10 mouse cellular contexts compared by ENCODE assay signal in genomic region chr2:58829981-58830742, GRCm38 (mm10). TPM values are rescaled to one million over a fixed set of nuclear protein-coding genes. Genes with fewer than 3 reads are reported as not detected.
DNase-seq lines count a peak whose midpoint lies in the region; ATAC-seq and TF ChIP-seq lines count a peak whose summit lies in the region.
"Had no signal": no experiment of that assay in that cellular context is flagged by ENCODE, and none has a peak within 500 bp of the region (broad histone marks: within the 10 kb centered on the region; RNA-seq: fewer than 3 reads in every experiment).

No protein-coding gene starts in this region.

- H3K27me3 ChIP-seq in forebrain, postnatal 0 days (ENCODE audit: insufficient read depth, low read length), result no peaks in the 10 kb centered on the region
- no peaks in the 10 kb centered on the region for H3K27me3 ChIP-seq in limb, embryonic 15.5 days
- H3K27me3 ChIP-seq: midbrain, embryonic 12.5 days had no signal

- H3K27ac ChIP-seq in left cerebral cortex, adult 2 months, result no peak overlapping the region
- H3K27ac ChIP-seq in forebrain, postnatal 0 days (ENCODE audit: low read depth, low read length), result no peak overlapping the region
- H3K27ac ChIP-seq in limb, embryonic 15.5 days, result peak overlapping the region; percentile 33; the same call in 1 of the 2 replicates
- H3K27ac ChIP-seq: midbrain, embryonic 12.5 days had no signal

- no peaks in the 10 kb centered on the region for H3K36me3 ChIP-seq in forebrain, postnatal 0 days (ENCODE audit: insufficient read depth)
- no peaks in the 10 kb centered on the region for H3K36me3 ChIP-seq in limb, embryonic 15.5 days
- H3K36me3 ChIP-seq: midbrain, embryonic 12.5 days had no signal

- no peaks in the 10 kb centered on the region for H3K9me3 ChIP-seq in forebrain, postnatal 0 days (ENCODE audit: low read length)
- no peaks in the 10 kb centered on the region for H3K9me3 ChIP-seq in limb, embryonic 15.5 days
- H3K9me3 ChIP-seq: midbrain, embryonic 12.5 days had no signal

- peak; percentile 85 for ATAC-seq in forebrain, postnatal 0 days
- ATAC-seq in limb, embryonic 15.5 days (ENCODE audit: insufficient number of reproducible peaks, low FRiP score, low TSS enrichment, low read depth), result no peak

- 52% methylated on average over 7 of the region's 7 CpGs for WGBS in forebrain, postnatal 0 days
- 34% methylated on average over 7 of the region's 7 CpGs for WGBS in limb, embryonic 15.5 days

- DNase-seq in adrenal gland, adult (ENCODE audit: inconsistent age in 2 of 2, low spot score in 1 of 2), result peak; percentile 20 to 69
- no peak for DNase-seq in adrenal gland, postnatal 4 days (ENCODE audit: low spot score in 2 of 2)
- peak in 1 of 2 experiments; percentile 13 for DNase-seq in left cerebral cortex, adult 2 months (ENCODE audit: extremely low spot score in 1 of 2, low spot score in 2 of 2)
- no peak for DNase-seq in left cerebral cortex, postnatal 36 days (ENCODE audit: low spot score in 2 of 2)
- DNase-seq in forebrain, postnatal 0 days, result peak; percentile 40
- DNase-seq in telencephalon, adult 2 months (ENCODE audit: low read depth, low spot score), result peak; percentile 22
- DNase-seq in gastrocnemius, postnatal 36 days, result no peak

- H3K9ac ChIP-seq in forebrain, postnatal 0 days, result no peak overlapping the region
- H3K9ac ChIP-seq in limb, embryonic 15.5 days, result no peak overlapping the region
- H3K9ac ChIP-seq: midbrain, embryonic 12.5 days had no signal

- no peak overlapping the region for H3K4me2 ChIP-seq in forebrain, postnatal 0 days (ENCODE audit: low read depth)
- H3K4me2 ChIP-seq in limb, embryonic 15.5 days, result no peak overlapping the region
- H3K4me2 ChIP-seq: midbrain, embryonic 12.5 days had no signal

- H3K4me3 ChIP-seq in left cerebral cortex, adult 2 months, result no peak overlapping the region
- H3K4me3 ChIP-seq in forebrain, postnatal 0 days (ENCODE audit: low read depth, low read length), result no peak overlapping the region
- H3K4me3 ChIP-seq in limb, embryonic 15.5 days, result no peak overlapping the region
- H3K4me3 ChIP-seq: midbrain, embryonic 12.5 days had no signal

- TF ChIP-seq CTCF in left cerebral cortex, adult 2 months (IDR thresholded peaks at IDR 0.05), result peak; percentile 55
- peak; percentile 48 for TF ChIP-seq CTCF in forebrain, postnatal 0 days (IDR thresholded peaks at IDR 0.05; ENCODE audit: low read depth)

- intact Hi-C loops in left cerebral cortex, adult 2 months (cut with DNase I), result loop anchor here (5.0 kb wide), 2 partner anchors 327 to 607 kb away; no protein-coding TSS in a partner anchor
- intact Hi-C loops in left cerebral cortex, postnatal 36 days (cut with DNase I), result loop anchor here (5.0 kb wide), 1 partner anchor 332 kb away; the partner anchor contains the start of genes Ccdc148 and Pkp4
- intact Hi-C loops in gastrocnemius, postnatal 36 days (cut with DNase I), result no loop called here

- no peaks in the 10 kb centered on the region for H3K4me1 ChIP-seq in forebrain, postnatal 0 days (ENCODE audit: insufficient read depth)
- peaks cover 5% of the 10 kb centered on the region; the same call in 1 of the 2 replicates for H3K4me1 ChIP-seq in limb, embryonic 15.5 days
- H3K4me1 ChIP-seq: midbrain, embryonic 12.5 days had no signal

RNA-seq across cellular contexts. Expression of gene Gm11099, which starts 29.1 kb away (rescaled TPM):
- not detected for total RNA-seq in adrenal gland, postnatal 4 days (2021)
- total RNA-seq in left cerebral cortex, adult 2 months (2021), result not detected
- not detected for total RNA-seq in left cerebral cortex, postnatal 36 days (2021)
- not detected in 2 replicates for total RNA-seq in forebrain, postnatal 0 days (2014; rRNA removed)
- not detected in 2 replicates for polyA plus RNA-seq in forebrain, postnatal 0 days (2015; fragmentation: Nextera tagmentation; extraction: Ambion mirVana)
- polyA plus RNA-seq in limb, embryonic 15.5 days (2015; fragmentation: Nextera tagmentation; extraction: Ambion mirVana), result not detected in 2 replicates
- not detected for total RNA-seq in gastrocnemius, postnatal 36 days (2021)
- polyA plus RNA-seq: cortical plate, adult 2 months; midbrain, embryonic 12.5 days had no signal

Comparison
In these comparisons a context has a peak if more than half of its experiments do, and no peak if none do; other contexts are left out.
1. DNase-seq: peak in adrenal gland, adult (2 of 2), forebrain, postnatal 0 days (single experiment) and telencephalon, adult 2 months (single experiment); none in adrenal gland, postnatal 4 days (0 of 2), left cerebral cortex, postnatal 36 days (0 of 2) and gastrocnemius, postnatal 36 days (0 of 2).